Mouse (Mus musculus): ENCODE results near the gene Arid1a.

GRCm38 (mm10) chr4:133632483-133633327, 123.9 kb downstream of the Arid1a start:
- no peak for TF ChIP-seq POLR2A (IDR thresholded peaks at IDR 0.05; ENCODE audit: extremely low read depth, insufficient read depth, low read length)
- no peak for TF ChIP-seq CTCF (IDR thresholded peaks at IDR 0.05; ENCODE audit: low read depth, low read length)
